ENCODE assay signal across 9 mouse cellular contexts in the genomic region with DNA sequence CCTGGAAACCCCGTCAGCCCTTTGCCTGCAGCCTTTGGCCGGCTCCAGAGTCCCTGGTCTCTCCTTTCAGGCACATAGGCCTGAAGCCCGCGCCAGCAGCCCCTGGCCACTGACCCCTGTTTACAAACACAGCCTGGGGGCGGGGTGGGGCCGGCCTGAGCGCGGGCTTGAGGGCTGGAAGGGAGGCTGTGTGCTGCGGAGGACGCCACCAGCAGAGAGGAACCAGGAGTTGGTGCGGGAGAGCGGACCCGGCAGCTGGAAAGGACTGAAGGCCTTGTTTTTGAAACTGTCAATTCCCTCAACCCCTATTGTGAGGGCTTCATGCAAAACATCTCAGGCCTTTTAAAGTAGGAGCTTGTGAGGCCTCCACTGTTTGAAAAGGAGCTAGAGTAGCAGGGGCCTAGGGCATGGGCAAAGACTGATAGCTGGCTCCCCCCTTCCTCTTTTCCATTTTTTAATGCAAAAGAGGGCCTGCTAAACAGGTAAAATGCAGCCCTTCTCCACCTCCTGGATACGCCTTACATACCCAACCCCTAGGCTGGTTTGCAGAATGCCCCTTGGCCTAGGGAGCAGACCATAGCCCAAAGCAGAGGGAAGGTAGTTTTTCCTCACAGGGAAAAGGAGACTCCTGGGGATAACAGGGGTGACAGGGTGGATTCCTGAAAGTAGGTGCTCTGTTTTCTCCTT. TPM values are rescaled to one million over a fixed set of nuclear protein-coding genes. Genes with fewer than 3 reads are reported as not detected.
DNase-seq lines count a peak whose midpoint lies in the region; ATAC-seq lines count a peak whose summit lies in the region.
"Had no signal": no experiment of that assay in that cellular context is flagged by ENCODE, and none has a peak within 500 bp of the region (broad histone marks: within the 10 kb centered on the region; RNA-seq: fewer than 3 reads in every experiment).

No protein-coding gene starts in this region.

- peak; percentile 79 for DNase-seq in left cerebral cortex, postnatal 4 days
- no peak for DNase-seq in left cerebral cortex, postnatal 36 days (ENCODE audit: low spot score in 2 of 2)
- peak; percentile 79 for DNase-seq in midbrain, embryonic 14.5 days
- DNase-seq in adrenal gland, adult 8-10 months = no peak
- DNase-seq in layer of hippocampus, adult 11-12 months (ENCODE audit: low spot score) = no peak
- no peak for DNase-seq in right cerebral cortex, postnatal 25 days

- ATAC-seq in embryonic facial prominence, embryonic 15.5 days (ENCODE audit: insufficient number of reproducible peaks, low FRiP score, low TSS enrichment, low read depth) = peak; percentile 67; the same call in 1 of the 2 replicates
- peak; percentile 74 for ATAC-seq in kidney, embryonic 15.5 days (replicated peaks; ENCODE audit: low FRiP score)
- ATAC-seq in midbrain, embryonic 14.5 days (ENCODE audit: low FRiP score, low TSS enrichment) = peak; percentile 72

- H3K36me3 ChIP-seq in embryonic facial prominence, embryonic 15.5 days = no peaks in the 10 kb centered on the region
- no peaks in the 10 kb centered on the region for H3K36me3 ChIP-seq in kidney, embryonic 15.5 days
- H3K36me3 ChIP-seq in midbrain, embryonic 14.5 days (ENCODE audit: control insufficient read depth, insufficient read depth, low read length) = no peaks in the 10 kb centered on the region

- H3K4me3 ChIP-seq in embryonic facial prominence, embryonic 15.5 days (replicated peaks) = no peak overlapping the region
- H3K4me3 ChIP-seq in kidney, embryonic 15.5 days (replicated peaks) = peak overlapping the region; percentile 24
- peak overlapping the region; percentile 95 for H3K4me3 ChIP-seq in midbrain, embryonic 14.5 days (replicated peaks; ENCODE audit: low read depth, low read length)

- H3K9ac ChIP-seq in embryonic facial prominence, embryonic 15.5 days = no peak overlapping the region
- H3K9ac ChIP-seq in kidney, embryonic 15.5 days = peak overlapping the region; percentile 33
- H3K9ac ChIP-seq in midbrain, embryonic 14.5 days (replicated peaks; ENCODE audit: low read length) = peak overlapping the region; percentile 84

- H3K4me2 ChIP-seq in embryonic facial prominence, embryonic 15.5 days (replicated peaks) = peak overlapping the region; percentile 49
- H3K4me2 ChIP-seq in kidney, embryonic 15.5 days = peak overlapping the region; percentile 57
- H3K4me2 ChIP-seq in midbrain, embryonic 14.5 days (ENCODE audit: low read length) = peak overlapping the region; percentile 95

- 26% methylated on average over 14 of the region's 14 CpGs for WGBS in embryonic facial prominence, embryonic 15.5 days
- WGBS in kidney, embryonic 15.5 days = 15% methylated on average over 14 of the region's 14 CpGs
- 2% methylated on average over 14 of the region's 14 CpGs for WGBS in midbrain, embryonic 14.5 days

- peaks cover 58% of the 10 kb centered on the region for H3K4me1 ChIP-seq in embryonic facial prominence, embryonic 15.5 days
- H3K4me1 ChIP-seq in kidney, embryonic 15.5 days = peaks cover 56% of the 10 kb centered on the region
- peaks cover 60% of the 10 kb centered on the region for H3K4me1 ChIP-seq in midbrain, embryonic 14.5 days (ENCODE audit: control insufficient read depth, insufficient read depth, low read length)

- no peaks in the 10 kb centered on the region for H3K9me3 ChIP-seq in embryonic facial prominence, embryonic 15.5 days (replicated peaks)
- H3K9me3 ChIP-seq in kidney, embryonic 15.5 days (replicated peaks) = no peaks in the 10 kb centered on the region
- H3K9me3 ChIP-seq in midbrain, embryonic 14.5 days (ENCODE audit: control insufficient read depth, low read length) = no peaks in the 10 kb centered on the region

- H3K27ac ChIP-seq in embryonic facial prominence, embryonic 15.5 days (replicated peaks) = no peak overlapping the region
- peak overlapping the region; percentile 91 for H3K27ac ChIP-seq in kidney, embryonic 15.5 days
- peak overlapping the region; percentile 86 for H3K27ac ChIP-seq in midbrain, embryonic 14.5 days (replicated peaks; ENCODE audit: low read depth, low read length)

- H3K27me3 ChIP-seq in embryonic facial prominence, embryonic 15.5 days = no peaks in the 10 kb centered on the region
- H3K27me3 ChIP-seq in kidney, embryonic 15.5 days = no peaks in the 10 kb centered on the region
- no peaks in the 10 kb centered on the region for H3K27me3 ChIP-seq in midbrain, embryonic 14.5 days (ENCODE audit: control insufficient read depth, insufficient read depth, low read length)

- intact Hi-C loops in left cerebral cortex, postnatal 4 days (cut with DNase I) = loop anchor here (10.0 kb wide), 1 partner anchor 1233 kb away; no protein-coding TSS in a partner anchor
- intact Hi-C loops in left cerebral cortex, postnatal 36 days (cut with DNase I) = no loop called here

RNA-seq across cellular contexts. Expression of a gene that starts 3.8 kb away (rescaled TPM):
- 1 to 10 TPM; 3.2 to 5.2 TPM for total RNA-seq in left cerebral cortex, postnatal 4 days (2021)
- 1 to 10 TPM; 2.1 to 3.2 TPM for total RNA-seq in left cerebral cortex, postnatal 36 days (2021)
- polyA plus RNA-seq in embryonic facial prominence, embryonic 15.5 days (2015; fragmentation: Nextera tagmentation; extraction: Ambion mirVana) = 13.7 and 13.9 TPM in 2 replicates
- 12.0 and 15.1 TPM in 2 replicates for polyA plus RNA-seq in kidney, embryonic 15.5 days (2015; fragmentation: Nextera tagmentation; extraction: Ambion mirVana)
- 7.9 and 9.2 TPM in 2 replicates for polyA plus RNA-seq in midbrain, embryonic 14.5 days (2014; fragmentation: Nextera tagmentation; extraction: Ambion mirVana)
- 1 to 10 TPM; 1.1 to 2.4 (median 1.4) TPM for total RNA-seq in adrenal gland, adult 8-10 months (2022)

RNA-seq across cellular contexts. Expression of a gene that starts 7.5 kb away (rescaled TPM):
- total RNA-seq in left cerebral cortex, postnatal 4 days (2021) = 10 to 100 TPM; 11.6 to 13.9 TPM
- 10 to 100 TPM in 1 of 2 experiments, 1 to 10 TPM in 1; 8.8 to 10.0 TPM for total RNA-seq in left cerebral cortex, postnatal 36 days (2021)
- polyA plus RNA-seq in embryonic facial prominence, embryonic 15.5 days (2015; fragmentation: Nextera tagmentation; extraction: Ambion mirVana) = 5.7 and 6.1 TPM in 2 replicates
- polyA plus RNA-seq in kidney, embryonic 15.5 days (2015; fragmentation: Nextera tagmentation; extraction: Ambion mirVana) = 10.3 and 11.8 TPM in 2 replicates
- 9.1 and 9.4 TPM in 2 replicates for polyA plus RNA-seq in midbrain, embryonic 14.5 days (2014; fragmentation: Nextera tagmentation; extraction: Ambion mirVana)
- total RNA-seq in adrenal gland, adult 8-10 months (2022) = 1 to 10 TPM; 2.0 to 5.2 (median 3.5) TPM

RNA-seq across cellular contexts. Expression of a gene that starts 13.7 kb away (rescaled TPM):
- 10 to 100 TPM; 50.4 to 59.6 TPM for total RNA-seq in left cerebral cortex, postnatal 4 days (2021)
- total RNA-seq in left cerebral cortex, postnatal 36 days (2021) = 10 to 100 TPM; 49.4 to 57.6 TPM
- 65.5 and 70.1 TPM in 2 replicates for polyA plus RNA-seq in embryonic facial prominence, embryonic 15.5 days (2015; fragmentation: Nextera tagmentation; extraction: Ambion mirVana)
- polyA plus RNA-seq in kidney, embryonic 15.5 days (2015; fragmentation: Nextera tagmentation; extraction: Ambion mirVana) = 72.9 and 73.1 TPM in 2 replicates
- polyA plus RNA-seq in midbrain, embryonic 14.5 days (2014; fragmentation: Nextera tagmentation; extraction: Ambion mirVana) = 33.5 and 40.1 TPM in 2 replicates
- total RNA-seq in adrenal gland, adult 8-10 months (2022) = 10 to 100 TPM; 38.8 to 84.1 (median 45.1) TPM

RNA-seq across cellular contexts. Expression of a gene that starts 44.6 kb away (rescaled TPM):
- not detected for total RNA-seq in left cerebral cortex, postnatal 4 days (2021)
- not detected for total RNA-seq in left cerebral cortex, postnatal 36 days (2021)
- not detected in 2 replicates for polyA plus RNA-seq in embryonic facial prominence, embryonic 15.5 days (2015; fragmentation: Nextera tagmentation; extraction: Ambion mirVana)
- polyA plus RNA-seq in kidney, embryonic 15.5 days (2015; fragmentation: Nextera tagmentation; extraction: Ambion mirVana) = not detected in 2 replicates
- not detected in 2 replicates for polyA plus RNA-seq in midbrain, embryonic 14.5 days (2014; fragmentation: Nextera tagmentation; extraction: Ambion mirVana)
- total RNA-seq in adrenal gland, adult 8-10 months (2022) = not detected
- polyA plus RNA-seq: large intestine, adult 2 months had no signal

Comparison
In these comparisons a context has a peak if more than half of its experiments do, and no peak if none do; other contexts are left out.
1. DNase-seq: peak in left cerebral cortex, postnatal 4 days (single experiment) and midbrain, embryonic 14.5 days (single experiment); none in left cerebral cortex, postnatal 36 days (0 of 2), adrenal gland, adult 8-10 months (single experiment), layer of hippocampus, adult 11-12 months (single experiment) and right cerebral cortex, postnatal 25 days (single experiment).
2. Peak in every context shown above with its lines, with median percentiles within 50 percentile points of each other: ATAC-seq and H3K4me2 ChIP-seq.